Mouse (Mus musculus) R1 (cell line): ENCODE results near the gene Cacna1c.

ENCODE experiments used
- DNase-seq: peaks from one replicate; pipeline ENCODE4 v3.0.0-alpha.2; 2018; ENCODE audit warnings: low read depth, low spot score

Cacna1c gene

DNA sequence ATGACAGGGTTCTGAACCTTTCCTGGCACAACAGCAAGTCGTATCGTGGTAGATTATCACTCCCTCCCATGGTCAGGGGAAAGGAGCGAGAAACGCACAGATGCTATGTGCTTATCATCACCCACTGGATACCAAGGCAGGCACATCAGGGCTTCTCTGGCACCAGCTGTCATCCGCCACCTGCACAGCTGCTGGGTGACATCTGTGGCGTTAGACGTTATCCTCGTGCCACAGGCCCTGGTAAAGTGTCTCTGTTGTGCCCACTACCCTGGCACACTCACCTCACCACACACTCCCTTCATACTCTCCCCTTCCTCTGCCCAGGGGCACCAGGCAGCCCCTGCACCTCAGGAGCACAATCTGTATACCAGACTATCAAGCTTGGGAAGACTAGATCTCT, 137.8 kb downstream of the Cacna1c start:
- no peak for DNase-seq

DNA sequence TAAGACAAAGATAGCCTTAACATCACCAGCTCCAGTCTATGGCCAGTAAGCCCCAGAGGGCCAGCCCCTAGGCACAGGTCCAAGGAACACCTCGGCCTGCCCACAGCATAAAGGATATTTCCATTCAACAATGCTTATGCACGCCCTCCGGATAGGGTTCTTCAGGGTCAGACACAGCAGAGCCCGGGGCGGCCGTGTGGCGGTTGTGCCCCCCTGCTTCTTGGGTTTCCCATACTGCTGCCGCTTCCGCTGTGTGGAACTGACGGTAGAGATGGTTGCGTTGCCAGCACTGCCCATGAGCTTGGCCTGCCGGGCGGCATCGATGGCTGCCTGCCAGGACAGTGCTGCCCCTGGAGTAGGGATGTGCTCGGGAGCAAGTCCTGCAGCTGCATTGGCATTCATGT, 139.1 kb downstream of the Cacna1c start:
- no peak for DNase-seq

DNA sequence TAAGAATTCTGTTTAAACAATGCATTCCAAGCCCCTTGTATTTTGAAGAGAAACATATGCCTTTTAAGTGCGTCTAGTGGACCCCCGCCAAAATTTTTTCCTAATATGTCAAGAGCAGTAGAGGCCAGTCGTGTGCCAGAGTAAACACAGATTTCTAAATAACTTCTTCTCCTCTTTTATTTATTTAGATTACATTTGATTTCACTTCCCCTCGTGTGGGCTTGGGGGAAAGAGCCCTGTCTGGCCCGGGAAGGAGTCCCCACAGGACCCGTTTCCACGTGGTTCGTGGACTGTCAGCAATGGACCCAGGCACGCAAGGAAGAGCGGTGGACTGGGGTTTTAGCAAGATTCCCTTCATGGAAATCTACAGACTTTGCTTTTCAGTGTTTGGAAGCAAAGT, 143.4 kb downstream of the Cacna1c start:
- DNase-seq: no peak

DNA sequence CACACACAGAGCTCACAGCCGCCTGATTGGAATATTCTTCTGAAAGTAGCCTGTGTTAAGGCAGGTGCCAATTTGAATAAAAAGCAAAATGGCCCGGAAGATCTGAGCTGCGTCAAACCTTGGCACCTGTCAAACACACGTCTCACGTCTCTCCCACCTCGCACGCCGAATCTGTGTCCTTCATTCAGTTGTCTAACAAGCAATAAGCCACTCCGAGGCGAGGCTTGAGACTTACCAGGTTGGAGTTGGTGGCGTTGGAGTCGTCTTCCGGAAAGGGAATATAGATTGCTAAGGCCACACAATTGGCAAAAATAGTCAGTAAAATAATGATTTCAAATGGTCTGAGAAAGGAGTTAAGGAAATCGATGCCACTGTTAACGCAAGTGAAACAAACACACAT, 143.9 kb downstream of the Cacna1c start:
- DNase-seq: peak; percentile 2

DNA sequence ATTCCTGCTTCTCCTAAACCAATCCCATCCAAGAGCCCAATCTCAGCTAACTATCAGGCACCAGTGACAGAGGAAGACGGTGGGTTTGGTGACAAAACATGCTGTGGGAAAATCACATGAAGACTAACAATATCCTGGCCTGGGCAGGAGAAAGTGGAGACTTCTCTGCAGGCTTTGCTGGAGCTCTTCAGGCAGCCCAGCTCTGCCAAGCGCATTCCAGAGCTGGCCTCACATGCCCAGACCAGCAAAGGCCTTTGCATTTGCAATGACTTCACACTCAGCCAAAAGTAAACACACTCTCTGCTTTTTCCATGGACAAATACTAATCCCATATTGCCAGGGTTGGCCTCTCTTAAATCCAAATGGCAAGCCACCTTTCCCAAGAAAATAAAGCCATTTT, 144.5 kb downstream of the Cacna1c start:
- no peak for DNase-seq

DNA sequence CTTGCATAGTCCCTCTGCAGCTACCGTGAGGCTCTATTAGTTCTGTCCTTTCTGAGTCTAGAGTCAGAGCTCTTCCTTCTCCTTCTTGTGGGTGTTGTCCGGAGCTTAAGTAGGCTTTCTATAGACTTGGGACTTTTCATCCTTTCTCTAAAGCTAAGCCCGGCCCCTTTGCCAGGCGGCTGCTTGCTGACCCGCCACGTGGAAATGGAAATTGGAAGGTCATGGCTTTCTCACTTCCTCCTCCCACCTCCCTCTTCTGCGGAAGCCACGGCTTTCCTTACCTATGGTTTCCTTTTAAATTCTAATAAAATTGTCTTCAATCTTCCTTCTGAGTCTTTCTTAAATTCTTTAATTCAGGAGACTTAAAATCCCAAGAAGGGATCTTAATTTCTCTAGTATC, 148.9 kb downstream of the Cacna1c start:
- peak; percentile 8 for DNase-seq

DNA sequence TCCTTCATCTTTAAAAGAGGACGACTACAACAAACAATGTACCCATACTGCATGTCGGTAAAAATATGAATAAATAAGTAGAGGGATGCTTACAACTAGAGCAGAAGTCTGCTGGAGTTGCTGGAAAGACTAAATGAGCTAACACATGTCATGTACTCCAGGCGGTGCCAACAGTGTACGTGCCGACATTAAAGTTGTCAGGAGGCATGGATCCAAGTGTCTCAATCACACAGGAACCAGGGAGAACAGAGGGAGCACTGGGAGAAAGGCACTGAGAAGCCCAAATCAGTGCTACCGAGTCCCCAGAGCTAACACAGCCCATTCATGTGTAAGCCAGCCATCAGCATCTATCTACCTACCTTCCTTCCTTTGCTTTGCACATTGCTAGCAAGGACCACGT, 150.7 kb downstream of the Cacna1c start:
- no peak for DNase-seq

DNA sequence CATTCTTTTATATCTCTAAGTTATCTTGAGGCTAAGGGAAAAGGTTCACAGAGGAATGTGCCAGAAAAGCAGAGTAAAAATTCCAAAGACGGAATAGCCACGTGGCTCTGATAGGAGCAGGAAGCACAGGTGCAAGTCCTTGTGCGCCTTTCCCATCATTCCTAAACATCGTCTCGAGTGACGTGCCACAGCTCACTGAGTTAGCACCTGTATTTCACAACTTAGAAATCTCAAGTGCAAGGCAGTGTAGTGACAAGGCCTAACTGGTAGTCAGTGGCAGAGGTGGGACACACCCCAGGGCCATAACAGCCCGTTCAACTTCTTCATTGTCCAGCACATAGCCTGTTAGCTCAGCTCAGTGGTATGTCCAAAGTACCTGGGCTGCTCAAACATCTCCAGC, 152.1 kb downstream of the Cacna1c start:
- DNase-seq: no peak

DNA sequence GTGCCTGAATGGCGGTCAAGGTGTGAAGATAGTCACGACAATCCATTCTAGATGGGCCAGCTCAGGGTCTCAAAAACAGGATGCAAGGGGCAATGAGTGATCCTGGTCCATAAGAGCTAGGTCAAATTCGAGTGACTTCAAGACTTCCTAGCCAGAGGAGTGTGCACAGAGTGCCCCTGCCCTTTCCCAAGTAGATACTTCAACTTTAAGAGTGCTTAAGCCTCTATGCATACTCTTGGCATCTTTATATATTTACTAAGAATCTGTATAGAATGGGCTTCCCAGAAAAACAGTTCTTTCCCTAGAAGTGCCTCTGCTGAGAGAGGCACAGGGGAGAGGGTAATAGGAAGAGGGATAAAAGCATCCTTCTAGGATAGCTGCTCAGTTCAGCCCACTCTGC, 153.4 kb downstream of the Cacna1c start:
- DNase-seq: no peak

DNA sequence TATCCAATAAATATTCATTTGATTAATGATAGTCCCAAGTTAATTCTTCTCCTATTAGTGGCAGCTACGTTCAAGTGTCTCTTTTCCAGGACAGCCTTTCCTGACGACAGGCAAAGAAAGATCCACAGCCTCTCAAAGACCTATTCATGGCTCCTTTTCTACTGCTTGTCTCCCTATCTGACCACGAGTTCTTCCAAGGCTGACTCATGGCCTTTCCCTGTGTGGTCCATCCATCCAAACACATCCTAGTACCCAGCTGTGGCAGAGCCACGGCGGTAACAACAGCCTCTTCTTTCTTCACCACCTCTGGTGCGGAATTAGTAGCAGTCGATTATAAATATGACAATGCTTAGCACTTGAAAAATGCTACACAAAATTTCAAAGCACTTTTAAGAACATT, 155.3 kb downstream of the Cacna1c start:
- DNase-seq: no peak

DNA sequence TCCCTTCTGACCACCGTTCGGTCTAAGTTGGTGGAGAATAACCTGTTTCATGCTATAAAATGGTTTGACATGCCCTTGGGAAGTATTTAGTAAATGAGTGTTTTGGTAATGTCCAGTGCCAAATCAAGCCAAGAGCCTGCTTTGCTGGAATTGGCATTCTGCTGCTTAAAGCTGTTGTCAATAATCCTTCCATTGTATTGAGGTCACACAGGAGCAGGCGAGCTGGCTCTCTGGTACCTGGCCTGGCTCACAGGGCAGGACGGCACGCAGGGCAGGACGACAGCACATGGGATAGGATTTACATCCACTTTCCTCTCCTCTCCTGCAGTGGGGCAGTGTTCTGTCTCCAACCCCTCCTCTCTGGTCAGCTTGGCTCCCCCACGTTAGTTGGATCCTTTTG, 156.4 kb downstream of the Cacna1c start:
- DNase-seq: no peak

DNA sequence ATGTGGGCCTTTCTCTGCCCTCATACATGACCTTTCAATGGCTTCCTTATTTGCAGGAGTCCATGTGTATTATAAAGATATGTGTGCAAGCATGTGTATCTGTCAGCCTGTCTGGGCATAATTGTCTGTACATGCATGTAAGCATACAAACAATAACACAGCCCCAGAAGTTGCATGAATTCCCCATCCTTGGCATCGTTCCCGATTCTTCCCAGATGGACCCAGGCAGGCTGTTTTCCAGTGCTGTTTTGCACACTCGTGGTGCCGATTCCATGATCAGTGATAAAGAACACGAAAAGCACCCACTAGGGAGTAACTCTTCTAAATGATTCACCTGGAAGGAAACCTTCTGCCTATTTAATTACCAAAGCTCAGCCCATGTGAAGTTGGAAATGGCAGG, 156.9 kb downstream of the Cacna1c start:
- DNase-seq: no peak

DNA sequence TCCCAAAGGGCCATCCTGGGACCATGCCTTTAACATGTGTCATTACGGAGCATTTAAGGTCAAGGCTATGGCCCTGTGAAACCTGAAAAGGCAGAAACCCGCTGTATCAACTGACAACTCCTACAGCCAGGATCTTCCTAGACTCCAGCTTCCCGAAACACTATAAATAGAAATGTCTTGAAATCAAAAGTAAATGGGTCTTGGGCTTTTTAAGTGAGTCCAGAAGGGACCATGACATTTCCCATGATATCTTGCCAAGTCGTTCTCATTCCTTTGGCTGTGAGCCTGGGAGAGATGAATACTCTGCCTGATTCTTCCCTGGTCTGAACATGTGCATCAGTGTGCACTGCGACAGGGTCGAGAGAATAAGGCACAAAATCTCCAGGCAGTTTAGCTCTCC, 158.4 kb downstream of the Cacna1c start:
- no peak for DNase-seq

DNA sequence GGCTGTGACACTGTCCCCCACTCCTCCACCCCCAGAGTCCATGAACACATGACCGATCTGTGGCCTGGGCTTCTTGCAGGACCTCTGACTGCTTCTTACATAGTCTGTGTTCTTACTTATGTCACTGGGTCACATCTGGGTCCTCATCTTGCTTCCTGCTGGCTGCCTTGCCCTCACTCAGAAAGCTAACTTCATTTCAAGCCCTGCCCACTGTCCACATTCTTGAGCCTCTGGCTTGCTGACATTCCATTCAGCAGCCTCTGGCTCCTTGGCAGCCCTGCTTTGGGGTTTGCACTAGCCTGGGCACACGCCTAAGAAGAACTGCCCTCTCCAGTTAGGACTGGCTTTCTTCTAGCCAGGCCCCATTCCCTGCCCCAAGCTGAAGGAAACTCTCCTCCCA, 159.2 kb downstream of the Cacna1c start:
- no peak for DNase-seq

DNA sequence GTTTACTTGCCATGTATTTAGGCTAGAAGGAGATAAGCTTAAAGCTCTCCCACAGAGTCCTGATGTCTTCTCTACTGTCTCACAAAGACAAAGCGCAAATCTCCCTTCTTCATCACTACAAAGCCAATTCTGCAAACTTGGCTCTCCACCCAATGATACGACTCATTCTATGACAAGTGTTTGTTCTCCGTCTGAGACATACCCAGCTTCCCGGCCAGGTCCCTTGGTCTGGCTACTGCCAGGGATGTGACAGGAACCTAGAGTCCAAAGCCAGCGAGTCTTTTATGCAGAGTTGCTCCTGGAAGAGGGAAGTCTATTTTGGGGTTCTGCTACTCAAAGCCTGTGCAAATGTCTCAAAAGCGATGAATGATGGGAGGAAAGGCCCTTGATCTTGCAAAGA, 160.9 kb downstream of the Cacna1c start:
- no peak for DNase-seq

DNA sequence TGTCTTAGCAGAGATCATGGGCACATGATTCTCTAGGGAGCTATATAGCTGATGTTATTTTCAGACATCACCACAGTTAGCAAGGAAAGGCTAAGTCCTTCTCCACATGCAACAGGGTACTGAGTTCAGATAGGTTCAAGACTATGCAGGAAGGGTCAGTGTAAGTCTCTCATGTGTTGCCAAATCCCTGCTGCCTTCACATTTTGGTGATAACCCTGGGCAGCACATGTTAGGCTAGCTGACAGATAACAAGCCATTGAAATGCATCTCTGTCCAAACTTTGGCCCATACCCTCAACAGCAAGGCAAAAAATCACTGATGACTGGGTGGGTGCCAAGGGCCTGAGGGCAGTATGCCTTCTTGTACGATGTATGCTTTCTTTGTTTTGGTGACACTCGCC, 161.3 kb downstream of the Cacna1c start:
- no peak for DNase-seq

DNA sequence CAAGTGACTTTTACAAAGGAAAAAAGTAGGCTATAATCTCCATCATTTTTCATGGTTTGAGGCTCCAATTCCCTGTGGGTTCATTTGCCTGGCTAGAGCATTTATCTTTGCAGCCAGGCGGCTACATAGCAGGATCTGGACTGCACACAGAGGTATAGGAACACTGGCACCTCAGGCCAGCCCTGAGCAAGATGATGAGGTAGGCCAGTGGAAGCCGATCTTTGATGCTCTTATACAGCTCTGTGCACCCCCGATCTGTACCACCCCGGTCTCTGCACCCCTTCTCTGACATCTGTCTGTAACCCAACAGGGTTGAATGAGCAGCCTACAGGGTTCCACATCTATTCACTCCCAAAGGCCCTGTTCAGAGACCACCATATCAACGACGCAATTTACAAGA, 168.3 kb downstream of the Cacna1c start:
- DNase-seq: no peak

DNA sequence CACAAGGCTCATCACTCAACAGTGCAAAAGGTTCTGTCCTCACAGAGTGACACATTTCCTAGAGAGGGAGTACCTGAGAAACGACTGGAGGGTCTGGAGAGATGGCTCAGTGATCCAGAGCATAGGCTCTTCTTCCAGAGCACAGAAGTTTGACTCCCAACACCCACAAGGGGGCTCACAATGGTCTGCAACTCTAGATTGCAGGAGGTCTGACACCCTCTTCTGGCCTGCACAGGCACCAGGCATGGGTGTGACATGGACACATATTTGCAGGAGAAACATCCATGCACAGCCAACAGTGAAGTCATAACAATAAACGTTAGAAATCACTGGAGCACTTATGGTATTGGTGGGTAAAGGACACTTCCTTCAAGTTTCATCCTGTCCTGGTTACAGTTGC, 173.4 kb downstream of the Cacna1c start:
- DNase-seq: no peak

DNA sequence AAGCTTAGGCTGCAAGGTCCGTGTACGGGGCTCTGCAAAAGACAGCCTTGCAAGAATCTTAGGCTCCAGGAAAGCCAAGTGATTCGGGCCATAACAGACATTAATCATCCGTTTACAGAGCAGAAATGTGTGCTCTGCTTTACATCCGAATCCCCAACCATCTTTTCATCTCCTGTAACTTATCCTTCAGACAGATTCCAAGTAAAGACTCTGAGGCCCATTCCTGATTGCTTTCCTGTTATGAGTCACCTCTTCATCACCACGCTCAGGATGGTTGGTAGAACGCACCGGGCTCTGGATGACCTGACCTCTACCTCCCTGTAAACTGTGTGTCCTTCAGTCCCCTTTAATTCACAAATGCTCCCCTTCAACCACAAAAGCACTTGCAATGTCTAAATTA, 175.0 kb downstream of the Cacna1c start:
- DNase-seq: no peak

DNA sequence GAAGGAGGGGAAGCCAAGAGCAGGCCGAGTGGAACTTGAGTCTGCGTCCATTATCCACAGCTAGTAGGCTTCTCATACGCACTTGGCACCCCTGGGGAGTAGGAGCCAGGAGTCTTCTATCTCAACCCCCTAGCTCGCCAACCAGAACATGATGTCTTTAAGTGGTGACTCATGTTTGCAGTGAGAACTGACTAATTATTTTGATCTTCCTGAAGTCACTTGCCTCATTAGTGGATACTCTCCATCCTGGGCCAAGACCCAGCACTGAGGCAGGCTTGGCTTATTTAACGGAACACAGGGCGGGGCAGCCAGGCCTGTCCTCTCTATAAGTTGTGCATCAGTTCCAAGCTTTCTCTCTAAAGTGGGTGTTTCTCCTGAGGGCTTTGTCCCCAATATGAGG, 177.3 kb downstream of the Cacna1c start:
- DNase-seq: no peak

DNA sequence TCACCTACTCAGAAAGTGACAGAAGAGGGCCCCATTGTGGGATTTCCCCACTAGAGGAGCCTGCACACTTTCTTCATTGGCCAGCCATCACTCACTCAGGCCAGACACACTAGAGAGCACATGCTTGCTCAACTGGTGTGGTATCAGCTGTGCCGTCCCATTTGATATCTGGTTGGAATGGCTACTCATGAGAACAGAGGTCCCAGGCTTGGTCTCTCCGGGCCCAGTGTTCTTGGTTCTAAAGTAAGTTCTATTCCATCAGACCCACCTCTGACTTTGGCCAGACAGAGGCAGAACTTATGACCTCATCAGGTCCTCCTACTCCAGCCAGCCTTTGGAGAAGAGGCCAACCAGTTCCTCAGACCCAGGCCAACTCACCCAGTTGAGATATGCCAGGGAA, 178.0 kb downstream of the Cacna1c start:
- no peak for DNase-seq

DNA sequence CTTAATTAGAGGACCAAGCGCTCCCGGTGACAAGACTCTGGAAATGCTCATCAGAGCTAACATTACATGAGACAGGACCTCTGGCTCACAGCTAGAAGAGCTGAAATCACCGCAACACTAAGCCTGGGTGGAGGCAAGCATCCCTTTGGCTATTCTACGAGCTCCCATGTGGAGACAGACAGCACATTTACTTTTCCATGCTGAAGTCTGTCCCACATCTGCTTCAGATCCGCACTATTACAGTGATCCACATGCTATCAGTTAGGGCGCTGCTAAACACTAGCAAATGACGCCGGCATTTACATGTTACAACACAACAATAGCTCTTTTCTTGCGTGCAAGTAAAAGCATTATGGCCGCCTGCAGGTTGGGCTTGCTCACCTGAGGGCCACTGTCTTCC, 178.7 kb downstream of the Cacna1c start:
- DNase-seq: no peak

DNA sequence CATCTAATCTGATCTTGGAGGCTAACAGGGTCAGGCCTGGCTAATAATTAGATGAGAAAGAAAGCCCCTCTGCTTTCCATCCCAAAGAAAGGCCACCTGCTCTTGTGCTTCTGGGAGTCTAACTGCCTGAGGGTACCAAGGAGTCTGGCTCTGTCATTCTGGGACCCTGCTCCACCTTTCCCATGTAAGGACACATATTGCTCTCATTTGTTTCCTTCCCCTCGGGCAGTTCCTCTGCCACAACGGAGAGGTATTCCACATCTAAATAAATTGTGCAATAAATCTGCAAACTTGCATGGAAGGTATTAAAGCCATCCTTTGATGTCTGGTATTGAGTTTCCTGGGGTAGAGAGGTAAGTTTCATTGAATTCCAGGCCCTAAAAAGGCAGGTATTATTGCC, 180.9 kb downstream of the Cacna1c start:
- DNase-seq: no peak

DNA sequence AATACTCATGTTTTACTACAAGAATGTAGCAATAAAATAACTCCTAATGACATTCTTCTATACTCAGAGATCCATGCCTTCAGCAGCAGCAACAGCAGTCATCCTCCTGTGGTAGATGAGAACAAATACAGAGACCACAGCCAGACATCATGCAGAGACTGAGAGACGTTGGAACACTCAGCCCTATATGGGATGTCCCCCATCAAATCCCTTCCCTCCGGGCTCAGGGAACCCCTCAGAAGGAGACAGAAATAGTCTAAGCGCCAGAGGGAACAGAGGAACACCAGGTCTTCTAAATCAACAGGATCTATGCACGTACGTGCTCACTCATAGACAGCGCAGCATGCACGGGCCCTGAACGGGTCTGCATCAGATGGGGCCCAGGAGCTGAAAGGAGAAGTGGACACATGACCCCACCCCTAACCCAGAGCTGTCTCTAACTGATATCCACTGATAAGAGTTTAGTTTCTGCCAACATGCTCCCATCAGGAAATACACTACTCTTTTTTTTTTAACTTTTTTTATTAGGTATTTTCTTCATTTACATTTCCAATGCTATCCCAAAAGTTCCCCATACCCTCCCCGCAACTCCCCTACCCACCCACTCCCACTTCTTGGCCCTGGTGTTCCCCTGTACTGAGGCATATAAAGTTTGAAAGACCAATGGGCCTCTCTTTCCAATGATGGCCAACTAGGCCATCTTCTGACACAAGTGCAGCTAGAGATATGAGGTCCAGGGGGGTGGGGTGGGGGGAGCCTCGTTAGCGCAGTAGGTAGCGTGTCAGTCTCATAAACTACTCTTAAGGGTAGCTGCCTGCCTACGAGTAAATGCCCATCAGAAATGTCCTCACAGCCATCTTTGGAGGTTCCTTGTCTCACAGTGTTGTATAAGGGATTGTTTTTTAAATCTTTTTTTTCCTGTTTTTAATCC, 182.8 kb downstream of the Cacna1c start:
- DNase-seq: no peak
